Mouse (Mus musculus): ENCODE measurements around the gene Polr3h.
"Not testable (repeated sequence)": the region's sequence is repeated elsewhere in the genome, so short reads cannot be mapped to it uniquely, and the experiment has no call there.

The Polr3h gene

GRCm38 (mm10) chr15:81917621-81918463 lies 8.2 kb downstream of the Polr3h start:
- peak; percentile 46 for DNase-seq (ENCODE audit: inconsistent ontology term)

DNA sequence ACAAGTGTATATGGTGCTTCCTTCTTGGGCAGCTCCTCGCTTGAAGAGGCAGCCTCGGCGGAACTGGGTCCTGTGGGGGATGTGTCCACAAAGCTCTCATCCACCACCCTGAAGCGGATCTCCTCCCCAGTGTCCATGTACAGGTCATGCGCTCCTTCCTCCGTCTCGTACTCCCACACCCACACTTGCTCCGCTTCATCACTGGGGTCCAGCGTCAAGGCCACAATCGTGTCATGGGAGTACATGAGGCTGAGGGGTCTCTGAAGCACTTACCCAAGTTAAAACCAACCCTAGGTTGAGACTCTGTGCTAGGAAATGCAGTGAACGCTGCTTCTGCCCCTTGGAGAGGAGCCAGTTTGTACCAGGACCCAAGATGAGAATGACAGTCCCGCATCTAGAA lies 8.8 kb downstream of the Polr3h start:
- no peak for DNase-seq (ENCODE audit: inconsistent ontology term)

DNA sequence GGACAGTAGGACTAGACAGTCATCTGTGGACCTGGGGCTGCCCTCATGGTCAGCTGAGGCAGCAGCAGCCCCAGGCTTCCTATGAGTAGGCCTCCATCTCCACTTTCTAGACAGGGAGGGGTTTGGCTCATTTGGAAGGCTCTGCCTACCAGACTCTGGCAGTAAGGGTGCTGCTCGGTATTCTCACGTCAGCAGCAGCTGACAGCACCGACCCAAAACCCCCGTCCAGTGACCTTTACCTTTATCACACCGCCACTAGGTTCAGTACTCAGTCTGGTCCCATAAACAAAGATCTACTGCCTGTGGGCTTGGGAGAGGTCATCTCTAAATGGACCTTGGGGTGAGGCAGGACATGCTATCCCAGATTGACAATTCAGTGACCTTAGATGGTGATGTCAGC lies 10.4 kb downstream of the Polr3h start:
- DNase-seq (ENCODE audit: inconsistent ontology term): no peak

- no peak for DNase-seq (ENCODE audit: inconsistent ontology term)
Observed at GRCm38 (mm10) chr15:81914668-81915067, 11.4 kb downstream of the Polr3h start.

DNA sequence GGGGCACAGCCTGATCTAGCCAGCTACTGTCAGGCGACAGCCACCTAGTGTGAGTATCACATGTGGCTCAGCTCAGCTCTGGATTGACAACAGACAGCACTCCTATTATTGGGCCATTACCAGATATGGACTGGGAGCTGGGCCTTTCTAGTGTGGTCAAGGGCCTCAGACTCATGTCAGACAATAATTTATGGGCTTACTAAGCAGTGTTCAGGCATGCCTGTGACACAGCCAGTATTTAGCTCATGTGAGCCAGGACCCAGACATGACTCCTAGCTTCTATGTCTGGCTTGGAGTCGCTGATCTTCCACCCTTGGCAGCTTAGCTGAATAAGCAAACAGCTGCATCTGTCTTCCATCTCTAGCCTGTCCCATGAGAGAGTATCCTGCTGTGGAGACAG lies 13.5 kb downstream of the Polr3h start:
- DNase-seq (ENCODE audit: inconsistent ontology term): no peak

DNA sequence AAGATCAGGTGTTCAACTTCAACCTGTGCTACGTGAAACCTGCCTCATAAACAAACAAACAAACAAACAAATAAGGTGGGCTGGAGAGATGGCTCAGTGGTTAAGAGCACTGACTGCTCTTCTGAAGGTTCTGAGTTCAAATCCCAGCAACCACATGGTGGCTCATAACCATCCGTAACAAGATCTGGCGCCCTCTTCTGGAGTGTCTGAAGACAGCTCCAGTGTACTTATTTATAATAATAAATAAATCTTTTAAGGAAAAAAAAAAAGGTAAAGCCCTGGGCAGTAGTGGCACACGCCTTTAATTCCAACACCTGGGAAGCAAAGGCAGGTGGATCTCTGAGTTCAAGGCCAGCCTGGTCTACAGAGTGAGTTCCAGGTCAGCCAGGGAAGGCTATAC lies 17.3 kb downstream of the Polr3h start:
- DNase-seq (ENCODE audit: inconsistent ontology term): not testable (repeated sequence)

GRCm38 (mm10) chr15:81907953-81908352 lies 18.1 kb downstream of the Polr3h start:
- no peak for DNase-seq (ENCODE audit: inconsistent ontology term)

DNA sequence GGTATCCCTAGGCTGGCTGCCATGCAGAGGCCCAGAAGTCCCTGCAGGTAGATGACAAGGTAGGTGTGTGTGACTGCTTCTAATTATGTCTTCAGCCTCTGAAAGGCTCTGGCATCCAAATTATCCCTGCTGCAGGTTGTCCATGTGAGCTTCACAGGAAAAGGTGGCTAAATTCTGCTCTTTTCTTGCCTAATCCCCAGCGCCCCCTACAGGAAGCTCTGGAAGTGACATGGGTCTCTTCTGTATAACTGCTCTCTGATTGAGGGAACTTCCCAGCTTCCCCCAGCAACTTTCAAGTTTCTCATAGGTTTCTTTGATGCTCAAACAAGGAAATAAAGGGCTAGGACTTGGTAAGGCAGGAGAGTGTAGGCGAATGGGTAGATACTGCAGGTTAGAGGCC lies 21.1 kb downstream of the Polr3h start:
- peak; percentile 33 for DNase-seq (ENCODE audit: inconsistent ontology term)

DNA sequence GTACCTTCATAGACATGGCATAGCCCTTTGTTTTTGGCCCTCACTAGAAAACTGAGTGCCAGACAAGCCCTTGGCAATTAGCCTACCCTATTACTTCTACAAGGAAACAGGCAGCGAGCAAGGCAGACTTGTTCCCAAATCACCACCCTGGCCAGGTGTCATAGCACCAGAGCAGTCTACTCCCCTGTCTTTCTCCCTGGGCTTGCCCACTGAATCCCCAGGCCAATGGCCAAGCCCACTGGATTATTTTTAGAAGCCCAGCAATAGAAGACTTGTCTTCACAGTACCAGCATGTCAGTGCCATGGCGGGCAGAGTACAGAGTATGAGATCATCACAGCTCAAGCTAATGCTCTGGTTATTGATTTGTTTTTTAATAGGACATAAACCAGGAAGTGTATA lies 27.3 kb downstream of the Polr3h start:
- no peak for DNase-seq (ENCODE audit: inconsistent ontology term)

- no peak for DNase-seq (ENCODE audit: inconsistent ontology term)
Observed at GRCm38 (mm10) chr15:81897607-81898285, 28.3 kb downstream of the Polr3h start.

DNA sequence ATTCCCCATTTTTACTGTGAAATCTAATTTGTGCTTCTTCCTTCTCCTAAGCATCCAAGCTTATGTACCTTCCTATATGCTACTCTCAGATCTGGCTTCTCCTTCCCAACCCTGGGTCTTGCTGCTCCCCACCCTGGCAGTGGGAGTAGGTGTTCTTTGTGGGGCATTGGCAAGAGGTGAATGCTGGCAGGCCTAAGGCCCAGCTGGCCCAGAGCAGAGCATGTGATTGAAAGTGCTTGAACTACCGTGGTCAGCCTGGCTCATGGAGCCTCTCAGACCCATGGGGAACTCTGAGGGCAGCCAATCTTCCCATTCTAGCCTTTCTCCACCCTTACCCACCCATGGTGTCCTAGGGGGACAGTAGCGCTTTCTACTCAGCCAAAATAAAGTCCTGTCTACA lies 29.6 kb downstream of the Polr3h start:
- DNase-seq (ENCODE audit: inconsistent ontology term): no peak

DNA sequence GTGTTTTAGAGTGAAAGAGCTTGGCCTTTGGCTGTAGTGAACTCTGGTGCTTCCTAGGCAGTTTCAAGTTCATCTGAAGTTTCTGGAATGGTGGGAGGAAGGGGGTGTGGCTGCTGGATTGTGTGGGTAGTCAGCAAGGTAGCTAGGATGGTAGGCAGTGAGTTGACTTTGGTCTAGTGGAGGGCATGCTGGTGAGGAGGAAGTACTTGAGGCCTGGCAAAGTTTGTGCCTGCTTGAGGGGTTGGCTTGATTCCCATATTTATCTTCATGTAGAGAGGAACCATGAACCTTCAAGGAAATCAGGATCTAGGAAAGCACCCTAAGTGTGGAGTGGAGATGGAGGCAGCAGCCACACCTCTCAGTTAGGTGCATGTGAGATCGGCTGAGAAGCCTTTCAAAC lies 32.0 kb downstream of the Polr3h start:
- DNase-seq (ENCODE audit: inconsistent ontology term): no peak

DNA sequence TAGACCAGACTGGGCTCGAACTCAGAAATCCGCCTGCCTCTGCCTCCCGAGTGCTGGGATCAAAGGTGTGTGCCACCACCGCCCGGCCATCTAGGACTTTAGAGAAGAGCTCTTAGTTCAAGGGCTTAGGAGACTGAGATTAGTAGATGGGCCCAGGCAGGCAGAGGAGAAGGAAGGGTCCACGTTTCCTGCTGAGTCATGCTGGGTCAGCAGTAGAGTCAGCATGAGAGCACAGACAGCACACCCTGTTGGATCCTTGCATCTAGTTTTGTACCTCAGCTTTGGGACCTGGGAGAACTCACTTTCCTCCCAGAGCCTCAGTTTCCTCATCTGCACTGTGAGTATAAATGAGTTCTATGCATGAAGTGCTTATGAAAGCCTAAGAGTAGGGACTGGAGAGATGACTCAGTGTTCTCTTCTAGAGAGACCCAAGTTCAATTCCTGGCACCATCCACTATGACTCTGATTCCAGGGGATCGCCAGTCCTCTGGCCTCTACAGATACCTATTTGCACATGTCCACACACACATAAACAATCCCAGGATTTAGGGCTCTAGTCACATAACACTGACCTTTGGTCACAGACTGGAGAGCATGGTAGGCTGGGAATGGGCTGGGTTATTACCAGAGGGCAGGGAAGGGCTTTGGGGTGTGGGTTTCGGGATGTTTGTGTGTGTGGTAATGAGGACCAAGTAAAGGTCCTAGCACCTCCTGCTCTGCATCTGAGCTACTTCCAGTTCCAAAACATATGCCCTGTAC lies 34.0 kb downstream of the Polr3h start:
- no peak for DNase-seq (ENCODE audit: inconsistent ontology term)

DNA sequence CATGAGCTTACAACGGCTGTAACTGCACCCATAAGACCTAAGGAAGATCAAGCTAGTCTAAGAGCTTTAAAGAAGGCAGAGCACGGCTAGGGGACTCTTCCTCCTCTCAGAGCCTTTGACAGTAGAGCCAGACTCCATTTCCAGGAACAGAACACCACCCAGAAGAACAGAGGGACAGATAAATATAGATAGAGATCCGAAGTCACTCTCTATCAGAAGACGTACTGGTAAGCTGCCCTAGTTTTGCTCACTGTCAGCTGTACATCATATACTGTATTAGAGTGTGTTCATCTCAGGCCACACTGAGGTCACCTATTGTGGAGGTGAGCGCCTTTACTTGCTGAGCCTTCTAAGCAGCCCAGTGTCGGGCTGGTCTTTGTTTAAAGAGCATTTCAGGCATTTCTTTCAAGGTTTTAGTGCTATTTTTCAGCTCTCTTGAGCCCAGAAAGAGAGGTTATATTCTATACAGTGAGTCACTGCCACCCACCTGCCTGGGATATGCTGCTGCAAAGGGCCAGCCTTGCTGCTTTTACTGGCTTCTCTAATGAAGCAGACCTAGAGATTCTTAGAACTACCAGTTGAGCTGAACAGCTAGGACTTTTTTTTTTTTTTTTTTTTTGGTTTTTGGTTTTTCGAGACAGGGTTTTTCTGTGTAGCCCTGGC lies 34.8 kb downstream of the Polr3h start:
- no peak for DNase-seq (ENCODE audit: inconsistent ontology term)

DNA sequence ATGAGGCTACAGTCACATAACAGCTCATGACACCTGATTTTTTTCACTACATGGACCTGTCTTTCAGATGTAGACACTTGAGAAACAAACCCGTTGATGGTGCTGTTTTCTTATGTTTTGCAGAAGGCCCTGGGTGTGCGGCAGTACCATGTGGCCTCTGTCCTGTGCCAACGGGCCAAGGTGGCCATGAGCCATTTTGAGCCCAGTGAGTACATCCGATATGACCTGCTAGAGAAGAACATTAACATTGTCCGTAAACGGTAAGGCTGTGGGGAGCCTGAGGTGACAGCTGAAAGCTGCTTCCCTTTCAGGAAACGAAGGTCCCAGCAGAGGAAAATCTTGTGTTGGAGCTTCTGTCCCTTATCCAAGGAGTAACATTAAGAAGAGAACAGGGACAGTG lies 36.9 kb downstream of the Polr3h start:
- no peak for DNase-seq (ENCODE audit: inconsistent ontology term)

DNA sequence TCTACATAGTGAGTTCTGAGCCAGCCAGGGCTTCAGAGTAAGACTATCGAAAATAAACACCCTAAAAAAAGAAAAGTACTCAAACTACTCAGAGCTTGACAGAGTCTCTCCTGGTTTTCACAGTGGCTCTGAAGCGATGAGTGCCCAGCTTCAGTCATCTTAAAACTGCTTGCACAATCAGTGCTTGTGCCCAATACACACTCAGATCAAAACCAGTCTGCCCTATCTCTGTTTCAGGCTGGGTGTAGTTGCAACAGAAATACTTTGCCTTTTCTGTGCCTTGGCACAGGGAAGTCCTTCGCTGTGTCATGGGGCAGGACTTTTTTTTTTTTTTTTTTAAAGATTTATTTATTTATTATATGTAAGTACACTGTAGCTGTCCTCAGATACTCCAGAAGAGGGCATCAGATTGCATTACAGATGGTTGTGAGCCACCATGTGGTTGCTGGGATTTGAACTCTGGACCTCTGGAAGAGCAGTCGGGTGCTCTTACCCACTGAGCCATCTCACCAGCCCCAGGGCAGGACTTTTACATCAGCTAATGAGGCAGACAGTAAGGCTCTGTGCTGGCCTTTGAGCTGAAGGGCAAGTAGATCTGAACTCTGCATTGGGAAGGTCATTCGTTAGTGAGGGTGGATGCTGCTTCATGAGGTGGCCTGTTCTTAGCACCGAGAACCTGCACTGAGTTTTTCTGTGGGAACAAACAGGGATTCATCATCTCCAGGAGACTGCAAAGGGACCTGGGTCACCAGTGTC lies 39.1 kb downstream of the Polr3h start:
- no peak for DNase-seq (ENCODE audit: inconsistent ontology term)

GRCm38 (mm10) chr15:81885418-81885934 lies 40.6 kb downstream of the Polr3h start:
- no peak for DNase-seq (ENCODE audit: inconsistent ontology term)

DNA sequence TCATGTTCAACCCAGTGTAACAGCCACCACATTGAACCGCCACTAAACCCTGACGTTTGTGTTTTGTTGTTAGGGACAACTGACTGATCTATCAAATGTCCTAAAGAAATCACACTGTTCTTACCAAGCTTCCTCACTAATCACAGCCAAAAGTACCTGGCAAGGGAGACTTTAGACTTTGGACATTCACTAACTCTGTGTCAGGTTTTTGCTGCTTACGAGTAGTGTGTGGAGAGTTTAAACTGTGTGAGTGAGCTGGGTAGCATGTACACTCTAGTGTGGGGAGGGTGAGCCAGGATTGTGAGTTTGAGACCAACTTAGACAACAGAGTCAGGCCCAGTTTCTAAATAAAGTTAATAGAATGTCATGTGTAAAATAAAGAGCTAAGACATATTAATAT lies 43.7 kb downstream of the Polr3h start:
- no peak for DNase-seq (ENCODE audit: inconsistent ontology term)

DNA sequence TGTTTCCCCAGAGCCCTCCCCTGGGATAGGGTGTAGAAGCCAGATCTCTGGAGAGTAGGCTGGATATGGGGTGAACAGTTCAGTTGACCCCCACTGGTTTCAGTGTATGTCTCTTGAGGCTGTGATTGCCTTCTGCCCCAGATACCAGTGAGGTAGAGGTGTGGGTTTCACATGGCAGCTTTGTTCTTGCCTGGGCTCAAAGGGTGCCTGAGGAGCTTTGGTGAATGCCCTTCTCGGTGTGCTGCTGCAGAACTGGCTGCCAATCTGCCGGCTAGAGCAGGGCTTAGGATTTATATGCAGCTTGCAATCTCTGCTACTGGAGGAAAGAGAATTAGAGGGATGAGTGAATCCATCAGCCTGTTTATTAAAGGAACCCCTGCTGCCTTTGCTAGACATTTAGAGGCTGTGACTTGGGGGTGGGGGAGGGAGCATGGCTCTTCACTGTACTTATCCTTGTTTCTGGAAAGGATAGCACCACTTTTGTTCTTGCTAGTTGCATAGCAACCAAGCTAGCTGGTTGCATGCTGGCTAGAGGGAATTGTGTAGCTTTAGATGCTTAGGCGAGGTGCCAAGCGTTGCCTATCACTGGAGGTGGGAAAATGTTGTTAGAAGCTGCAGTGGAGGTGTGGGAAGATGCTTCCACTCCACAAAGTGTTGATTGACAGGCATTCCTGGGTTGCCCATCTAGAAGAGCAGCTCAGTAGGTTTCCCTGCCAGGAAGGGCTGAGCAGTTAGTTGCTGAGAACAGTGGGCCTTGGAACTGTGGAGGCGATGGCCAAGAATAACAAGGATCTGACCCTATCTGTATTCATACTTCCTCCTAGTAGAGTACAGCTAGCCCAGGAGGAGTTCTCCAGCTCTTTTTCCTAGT lies 46.3 kb downstream of the Polr3h start:
- DNase-seq (ENCODE audit: inconsistent ontology term): peak; percentile 43

Measured in Muller cell, postnatal 12 days (primary cell).